Mouse (Mus musculus) bone marrow, adult 2 months (tissue): ENCODE data around the gene Agr3.

Experiments used
- CTCF ChIP-seq: fragments of 200-500 bp; IDR thresholded peaks from 2 replicates; pipeline ENCODE4 v1.5.1; 2011; ENCODE audit warnings: low read length, control low read depth; ENCODE audit not compliant: control insufficient read depth, insufficient read depth
- POLR2A ChIP-seq: fragments of 200-500 bp; IDR thresholded peaks from 2 replicates; pipeline ENCODE4 v1.6.1; 2011; ENCODE audit warnings: low read depth, mild to moderate bottlenecking, control low read depth, low read length, borderline replicate concordance; ENCODE audit not compliant: control insufficient read depth

- TF ChIP-seq POLR2A (no peak), CTCF (no peak)
Measured at GRCm38 (mm10) chr12:35992711-35993110, 67.3 kb downstream of the Agr3 start, which contains the start of gene Agr2.
